Mouse (Mus musculus) cerebellum, adult (tissue): Measurements from ENCODE around the gene Plcb3.

Experiments used
- ATAC-seq: cut with Nextera tagmentation; 2 replicates; pipeline ENCODE4 v1.9.2; 2017; ENCODE audit warnings: mild to moderate bottlenecking, moderate library complexity, mixed read lengths; ENCODE audit not compliant: insufficient number of reproducible peaks, low FRiP score, low TSS enrichment

Gene Plcb3

DNA sequence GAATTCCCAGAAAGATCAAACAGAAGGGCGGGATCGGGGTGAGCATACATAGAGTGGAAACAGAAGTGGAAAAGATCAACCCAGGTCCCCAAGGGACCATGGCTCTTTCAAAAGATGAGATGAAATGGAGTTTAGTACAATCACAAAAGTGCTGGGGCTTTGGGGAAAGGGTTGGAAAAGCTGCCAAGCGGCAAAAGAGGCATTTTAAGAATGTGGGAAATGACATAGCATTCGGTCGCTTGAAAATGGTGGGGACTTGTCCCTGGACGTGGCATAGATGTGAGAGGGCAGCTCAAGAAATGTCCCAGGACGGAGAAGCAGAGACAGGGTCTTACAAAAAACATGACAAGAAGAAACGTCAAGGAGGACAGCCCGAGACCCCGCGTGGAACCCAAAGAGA lies 67.2 kb downstream of the Plcb3 start:
- ATAC-seq, result no peak

DNA sequence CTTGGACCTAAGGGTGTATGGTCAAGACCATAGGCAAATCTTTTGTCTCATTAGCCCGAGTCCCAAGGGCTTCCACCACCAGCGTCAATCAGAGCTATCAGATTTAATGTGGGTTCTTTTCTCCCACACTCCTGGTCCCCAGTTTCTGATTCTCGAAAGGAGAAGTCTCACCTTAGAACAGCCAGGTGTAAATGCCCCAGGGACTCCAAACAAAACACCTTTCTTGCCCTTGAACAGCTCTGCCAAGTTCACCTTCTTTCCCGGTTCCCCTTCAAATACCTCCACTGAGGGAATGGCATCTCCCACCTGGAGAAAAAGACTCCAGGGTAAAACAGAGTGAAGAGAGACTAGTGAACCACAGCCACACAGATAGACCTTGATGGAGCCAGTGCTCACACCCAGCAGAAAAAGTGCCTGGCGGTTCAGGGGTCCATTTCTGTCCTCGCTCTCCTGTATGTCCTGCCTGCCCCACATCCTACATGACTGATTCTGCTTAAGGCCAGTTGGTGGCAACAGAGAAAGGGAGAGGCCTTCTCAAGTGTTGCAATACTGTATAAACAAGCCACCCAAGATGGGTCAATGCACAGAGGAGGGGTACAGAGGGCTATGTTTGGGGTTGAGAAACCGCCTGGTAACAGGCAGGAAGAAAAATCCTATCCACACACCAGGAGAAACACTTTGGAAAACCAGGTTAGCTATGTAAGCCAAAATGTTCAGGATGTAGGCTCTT lies 68.3 kb downstream of the Plcb3 start:
- no peak for ATAC-seq

GRCm38 (mm10) chr19:6907094-6907493 lies 69.2 kb downstream of the Plcb3 start:
- no peak for ATAC-seq

DNA sequence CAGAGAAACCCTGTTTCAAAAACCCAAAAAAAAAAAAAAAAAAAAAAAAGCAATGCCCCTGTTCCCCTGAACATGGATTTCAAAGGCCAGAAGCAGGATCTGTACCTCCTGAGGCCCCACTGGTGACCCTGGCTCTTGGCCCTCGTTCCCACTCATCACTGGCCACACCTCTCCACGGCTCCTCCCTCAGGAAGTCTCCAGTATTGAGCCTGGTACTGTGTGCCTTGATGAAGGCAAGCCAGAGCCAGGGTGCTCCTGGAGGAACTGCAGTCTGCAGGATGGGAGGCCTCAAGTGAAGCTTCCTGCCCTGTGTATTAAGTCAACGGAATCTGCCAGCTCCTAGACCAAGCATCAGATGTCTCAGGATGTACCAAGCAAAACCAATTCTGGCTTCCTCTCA lies 70.1 kb downstream of the Plcb3 start:
- no peak for ATAC-seq

GRCm38 (mm10) chr19:6905498-6906159 lies 70.6 kb downstream of the Plcb3 start:
- ATAC-seq, result no peak

DNA sequence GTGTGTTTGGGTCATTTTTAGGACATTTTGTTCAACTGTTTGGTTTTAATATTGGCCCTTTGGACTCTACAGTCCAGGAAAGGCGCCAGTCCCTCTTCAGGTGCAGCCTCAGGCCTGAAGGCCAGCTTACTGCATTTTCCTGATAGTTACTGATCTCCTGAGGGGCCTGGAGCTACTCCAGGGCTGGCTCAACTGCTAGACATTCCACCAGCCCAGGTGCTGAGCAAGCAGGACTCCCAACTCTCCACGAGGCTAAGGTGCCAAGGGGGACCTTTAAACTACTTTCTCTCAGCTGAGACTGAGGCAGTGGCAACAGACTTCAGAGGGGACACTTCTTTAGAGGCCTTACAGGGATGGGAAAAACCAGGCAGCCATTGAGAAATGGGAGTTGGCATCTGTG lies 71.4 kb downstream of the Plcb3 start:
- no peak for ATAC-seq

GRCm38 (mm10) chr19:6903031-6903430 lies 73.2 kb downstream of the Plcb3 start:
- ATAC-seq, result no peak
